Mouse (Mus musculus) retina, postnatal 1 day (tissue): Measurements from ENCODE around the gene Rbbp4.

ENCODE experiments used
- DNase-seq: peaks from one replicate; pipeline ENCODE4 v3.0.0-alpha.2; 2012

The Rbbp4 gene

DNA sequence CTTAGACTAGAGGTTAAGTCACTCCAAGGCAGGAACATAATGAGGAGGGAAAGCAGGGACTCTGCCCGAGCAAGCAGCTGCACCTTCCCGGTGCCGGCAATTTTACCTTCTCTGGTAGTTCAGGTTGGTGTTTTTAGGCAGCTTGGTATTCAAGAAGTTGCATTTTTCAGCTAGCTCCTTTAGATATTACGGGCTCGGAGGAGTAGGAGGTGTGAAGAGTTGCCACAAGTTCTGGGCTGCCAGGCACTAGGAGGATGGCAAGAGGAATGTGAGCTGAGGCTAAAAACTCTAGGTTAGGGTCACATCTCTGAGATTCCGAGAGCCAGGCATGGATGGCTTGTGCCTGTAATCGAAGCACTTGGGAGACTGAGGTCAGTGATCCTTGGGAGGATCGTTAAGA is 45.5 kb downstream of the Rbbp4 start:
- DNase-seq, result no peak

DNA sequence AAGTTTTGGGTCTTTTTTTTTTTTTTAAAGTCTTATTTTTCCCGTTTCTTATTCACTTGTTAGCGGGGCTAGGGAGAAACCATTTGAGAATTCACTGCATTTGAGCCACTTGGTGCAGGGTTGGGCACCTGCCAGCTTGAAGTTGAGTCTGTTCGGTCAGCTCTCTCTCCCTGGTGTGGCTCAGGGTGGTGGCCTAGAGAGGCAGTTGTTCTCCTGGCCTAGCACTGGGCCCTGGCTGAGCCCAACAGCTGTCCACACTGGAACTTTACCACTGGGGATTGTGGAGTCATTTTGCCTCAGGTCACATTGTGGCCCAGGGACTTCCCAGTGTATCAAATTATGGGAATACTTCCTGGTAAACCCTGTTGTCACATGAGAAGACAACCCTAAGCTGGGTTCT is 47.1 kb downstream of the Rbbp4 start:
- no peak for DNase-seq

DNA sequence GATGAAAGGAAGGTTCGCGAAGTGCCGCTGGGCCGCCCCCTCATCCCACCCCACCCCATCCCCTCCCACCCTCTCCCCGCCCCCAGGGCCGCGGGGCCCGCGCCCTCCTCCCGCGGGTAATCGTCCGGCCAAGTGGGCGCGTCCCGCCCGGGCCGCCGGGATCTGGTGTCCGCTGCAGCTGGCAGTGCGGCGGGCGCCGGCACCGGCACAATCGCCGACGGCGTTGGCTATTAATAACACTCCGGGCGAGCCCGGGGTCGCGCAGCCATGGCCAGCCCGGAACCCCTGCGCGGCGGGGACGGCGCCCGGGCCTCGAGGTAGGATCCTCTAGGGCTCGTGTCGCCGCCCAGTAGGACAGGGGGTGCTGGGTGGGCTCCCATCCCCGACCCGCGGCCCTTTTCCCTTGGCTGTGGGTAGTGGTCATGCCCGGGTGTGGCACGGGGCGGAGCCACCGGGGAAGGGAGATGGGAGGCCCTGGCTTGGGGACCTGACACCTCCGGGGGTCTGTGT is 47.6 kb downstream of the Rbbp4 start, which contains the start of gene Sync:
TSS of gene Sync (plus strand) at position 146 of the 510 bp plus-strand sequence.
- DNase-seq, result peak; percentile 68

DNA sequence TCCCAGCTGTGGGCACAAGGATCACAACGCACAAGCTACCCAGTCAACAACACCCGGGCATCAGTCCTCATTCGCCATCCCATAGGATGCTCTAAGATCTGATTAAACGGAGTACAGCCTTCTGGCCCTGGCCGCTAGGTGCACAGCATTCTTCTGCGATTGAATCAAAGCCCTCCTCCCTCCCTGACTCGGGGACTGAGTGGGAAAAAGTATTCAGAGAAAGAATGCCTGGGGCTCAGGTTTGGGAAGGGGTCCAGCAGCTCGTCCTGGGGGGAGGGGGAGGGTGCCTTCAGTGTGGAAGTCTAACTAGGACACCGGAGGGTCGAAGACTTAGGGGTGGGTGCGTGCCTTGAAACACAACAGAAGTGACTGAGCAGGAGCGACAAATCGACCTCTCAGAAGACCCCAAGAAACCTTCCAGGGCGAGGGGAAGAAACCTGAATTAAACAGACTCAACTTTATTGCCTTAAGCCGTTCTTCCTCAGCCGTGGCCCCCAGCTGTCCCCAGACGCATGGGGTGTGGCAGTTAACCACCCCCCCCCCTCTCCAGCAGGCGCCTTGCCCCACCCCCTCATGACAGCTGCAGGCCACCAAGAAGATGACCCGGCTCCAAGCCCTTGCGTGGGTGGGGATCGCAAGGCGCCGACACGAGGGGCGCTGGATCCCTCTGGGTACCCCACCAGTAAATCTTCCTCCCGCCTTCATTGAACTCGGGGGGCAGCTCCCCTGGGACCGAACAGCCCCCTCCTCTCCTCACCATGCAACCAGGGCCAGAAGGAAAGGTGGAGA is 48.3 kb downstream of the Rbbp4 start:
- DNase-seq, result peak; percentile 60

DNA sequence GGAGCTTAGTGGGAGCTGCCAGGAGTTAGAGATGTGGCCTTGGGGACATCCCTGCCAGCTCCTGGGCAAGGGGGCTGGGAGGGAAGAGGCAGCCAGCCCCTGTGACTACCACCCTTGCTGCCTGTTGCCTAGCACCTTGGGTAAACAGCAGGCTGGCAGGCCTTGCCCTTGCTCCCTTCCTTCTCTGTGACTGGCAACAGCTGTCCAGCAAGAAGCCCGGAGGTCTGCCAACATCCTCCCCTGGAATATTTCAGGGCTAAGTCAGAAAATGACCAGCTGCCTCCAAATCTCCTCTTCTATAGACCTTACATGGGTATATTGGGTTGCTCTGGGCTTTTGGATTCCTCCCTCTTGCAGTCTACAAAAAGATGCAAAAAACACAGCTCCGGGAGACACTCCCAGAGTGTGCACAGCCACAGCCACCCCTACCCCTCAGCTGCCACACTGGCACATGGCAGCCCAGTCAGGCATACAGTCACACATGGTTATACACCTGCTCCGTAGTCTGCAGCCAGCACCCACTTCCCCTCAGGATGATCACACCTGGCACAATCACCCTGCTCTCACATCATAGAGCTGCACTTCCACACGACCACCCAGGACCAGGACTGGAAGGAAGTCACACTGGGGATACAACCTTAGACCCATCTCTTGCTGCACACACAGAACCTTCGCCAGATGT is 49.0 kb downstream of the Rbbp4 start:
- no peak for DNase-seq

DNA sequence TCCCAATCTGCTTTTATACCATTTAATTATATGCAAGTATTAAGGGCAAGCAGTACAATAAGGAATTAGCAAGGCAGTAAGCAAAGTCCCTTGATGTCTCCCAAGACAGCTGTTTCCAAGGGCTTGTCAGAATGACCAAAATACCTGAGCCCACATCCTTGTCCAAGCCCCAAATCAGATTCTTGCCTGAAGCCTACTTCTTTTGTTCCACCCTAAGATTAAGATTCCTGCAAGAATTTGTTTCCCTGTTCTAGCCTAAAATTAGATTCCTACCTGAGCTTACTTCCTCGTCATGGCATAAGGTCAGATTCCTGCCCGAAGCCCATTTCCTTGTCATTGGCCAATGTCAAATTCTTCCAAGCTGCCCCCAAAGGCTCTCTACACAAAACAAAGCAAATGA is 50.5 kb downstream of the Rbbp4 start:
- DNase-seq, result no peak

DNA sequence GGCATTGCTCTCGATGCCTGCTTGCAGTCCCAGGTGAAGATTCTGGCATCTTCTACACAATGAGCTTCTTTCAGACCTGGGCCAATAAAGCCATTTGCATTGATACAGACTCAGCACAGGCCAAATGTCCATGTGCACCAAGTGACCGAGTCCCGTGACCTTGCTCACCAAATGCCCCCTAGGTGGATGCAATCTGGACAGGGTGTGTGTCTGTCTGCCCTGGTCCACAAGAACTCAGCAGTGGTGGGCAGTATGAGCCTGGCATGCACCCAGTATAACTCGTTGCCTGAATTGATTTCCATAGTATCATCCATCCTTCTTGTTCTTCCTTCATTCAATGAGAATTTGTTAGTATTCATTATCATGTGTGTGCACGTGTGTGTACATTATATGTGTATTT is 51.9 kb downstream of the Rbbp4 start:
- DNase-seq, result no peak

DNA sequence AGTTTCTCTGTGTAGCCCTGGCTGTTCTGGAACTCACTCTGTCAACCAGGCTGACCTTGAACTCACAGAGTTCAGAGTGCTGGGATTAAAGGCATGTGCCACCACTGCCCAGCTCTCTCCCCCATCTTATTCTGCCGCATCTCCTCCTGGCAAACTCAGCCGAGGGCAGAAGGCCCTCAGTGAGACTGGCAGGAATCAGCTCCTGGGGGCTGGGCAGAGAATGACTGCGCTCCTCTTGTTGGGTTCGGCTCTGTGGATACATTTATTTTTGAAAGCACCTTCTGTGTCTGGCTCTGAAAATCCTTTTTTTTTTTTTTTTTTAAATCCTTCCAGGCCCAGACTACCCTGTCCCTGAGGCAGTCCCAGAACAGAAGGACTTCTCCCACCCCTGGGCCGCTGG is 52.4 kb downstream of the Rbbp4 start:
- no peak for DNase-seq

DNA sequence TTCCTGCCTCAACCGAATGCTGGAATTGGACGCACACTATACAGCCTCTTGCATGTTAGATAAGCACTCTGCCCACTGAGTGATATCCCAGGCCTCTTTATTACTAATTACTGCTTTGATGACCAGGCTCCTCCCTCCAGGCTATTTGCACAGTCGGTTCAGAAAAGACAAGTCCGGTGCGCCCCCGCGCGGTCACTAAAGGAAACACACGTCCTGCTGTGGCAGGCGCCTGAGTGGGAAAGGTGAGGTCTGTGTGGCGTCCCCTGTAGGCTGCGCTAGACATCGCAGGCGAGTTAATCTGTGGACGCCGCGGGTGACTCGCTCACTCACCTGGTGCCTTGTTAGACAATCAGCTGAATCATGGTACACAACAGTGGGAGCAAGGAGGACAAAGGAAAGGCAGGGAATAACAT is 58.7 kb downstream of the Rbbp4 start:
- DNase-seq, result peak; percentile 94

DNA sequence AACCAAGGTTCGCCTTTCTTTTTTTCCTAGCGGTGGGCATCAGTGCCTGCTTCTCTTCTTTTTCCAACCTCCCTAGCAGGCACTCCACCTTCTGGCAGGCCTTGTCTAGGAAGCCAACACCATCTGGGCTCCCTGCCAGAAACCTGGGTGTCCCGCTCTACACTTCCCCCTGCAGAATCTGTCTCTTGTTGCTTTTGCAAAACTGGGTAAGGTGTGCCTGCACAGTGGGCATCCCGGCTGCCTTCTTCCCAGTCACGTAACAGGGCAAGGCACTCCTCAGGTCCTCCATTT is 62.5 kb downstream of the Rbbp4 start:
- DNase-seq, result peak; percentile 47

DNA sequence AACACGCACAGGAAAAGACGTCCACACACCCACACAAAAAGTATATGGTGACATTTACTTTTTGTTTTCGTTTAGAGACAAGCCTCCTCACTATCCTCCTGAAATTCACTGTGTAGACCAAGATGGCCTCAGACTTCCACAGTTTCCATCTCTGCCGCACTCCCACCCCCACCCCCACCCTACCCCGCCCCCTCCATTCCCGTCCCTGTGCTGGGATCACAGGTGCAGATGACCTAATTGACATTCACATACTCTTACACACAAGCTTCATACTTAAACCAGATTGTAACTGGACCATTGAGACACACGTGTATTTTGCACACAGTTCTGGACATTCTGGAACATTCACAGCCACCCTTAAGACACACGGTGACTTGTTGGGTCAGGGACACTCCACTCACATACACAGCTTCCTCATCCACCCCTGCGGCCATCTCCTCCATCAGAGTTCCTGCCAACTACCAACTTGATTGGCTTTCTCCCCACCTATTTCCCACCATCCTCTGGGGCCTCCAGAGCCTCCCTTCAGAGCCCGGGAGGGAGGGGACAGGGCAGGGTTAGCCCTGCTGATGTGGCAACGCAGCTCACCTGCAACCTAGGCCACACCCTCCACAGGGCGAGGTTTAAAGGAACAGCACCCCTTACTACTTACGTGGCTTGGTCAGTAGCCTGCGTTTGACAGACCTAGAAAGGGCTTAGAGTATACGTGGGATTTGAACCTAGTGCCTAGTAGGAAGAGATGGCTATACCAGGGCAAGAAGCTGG is 63.0 kb downstream of the Rbbp4 start:
- DNase-seq, result no peak

DNA sequence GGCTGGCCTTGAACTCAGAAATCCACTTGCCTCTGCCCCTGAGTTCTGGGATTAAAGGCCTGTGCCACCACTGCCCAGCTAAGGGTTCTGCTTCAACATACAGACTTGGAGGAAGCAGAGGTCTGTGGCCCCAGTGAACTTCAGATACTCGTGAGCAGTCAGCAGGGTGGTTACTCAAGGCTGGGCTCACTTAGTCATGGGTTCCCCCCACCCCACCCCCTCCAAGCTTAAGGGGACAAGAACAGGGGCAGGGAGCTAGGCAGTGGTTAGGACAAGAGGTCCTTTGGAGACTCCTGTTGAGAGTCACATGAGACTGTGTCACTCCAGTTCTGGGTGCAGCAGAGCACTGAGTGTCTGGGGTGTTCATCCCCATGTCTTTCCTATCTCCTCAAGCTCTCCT is 66.5 kb downstream of the Rbbp4 start:
- no peak for DNase-seq

DNA sequence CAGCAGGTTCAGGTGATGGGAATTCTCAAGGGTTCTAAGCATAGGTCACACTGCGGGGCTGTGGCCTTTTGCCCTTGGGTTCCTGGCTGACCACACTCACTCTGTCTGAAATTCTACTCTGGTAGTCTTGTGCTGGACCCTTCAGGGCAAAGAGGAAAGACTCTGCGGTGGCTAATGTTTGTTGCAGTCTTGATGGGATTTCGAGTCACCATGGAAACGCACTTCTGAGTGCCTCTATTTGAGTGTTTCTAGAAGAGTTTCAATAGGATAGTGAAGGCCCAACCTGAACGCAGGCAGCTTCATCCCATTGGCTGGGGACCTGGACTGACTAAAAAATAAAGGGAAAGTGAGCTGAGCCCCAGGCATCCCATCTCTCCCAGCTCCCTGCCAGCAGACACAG is 68.3 kb downstream of the Rbbp4 start:
- DNase-seq, result no peak

DNA sequence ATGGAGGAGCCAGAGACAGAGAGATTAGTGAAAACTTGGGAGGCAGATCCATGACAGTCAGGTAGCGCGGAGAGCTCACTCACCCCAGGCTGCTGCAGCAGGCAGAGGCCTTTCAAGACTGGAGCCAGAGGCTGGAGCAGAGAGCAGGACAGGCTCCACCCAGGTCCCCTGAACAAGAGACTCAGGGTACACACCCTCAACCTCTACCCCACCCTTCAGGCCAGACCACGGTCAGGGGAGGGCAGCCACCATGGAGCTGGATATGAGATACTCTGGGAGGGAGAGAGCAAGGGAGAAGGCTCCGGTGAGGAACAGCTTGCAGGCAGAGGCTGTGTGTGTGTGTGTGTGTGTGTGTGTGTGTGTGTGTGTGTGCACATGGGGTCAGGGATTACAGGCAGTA is 69.0 kb downstream of the Rbbp4 start:
- no peak for DNase-seq

DNA sequence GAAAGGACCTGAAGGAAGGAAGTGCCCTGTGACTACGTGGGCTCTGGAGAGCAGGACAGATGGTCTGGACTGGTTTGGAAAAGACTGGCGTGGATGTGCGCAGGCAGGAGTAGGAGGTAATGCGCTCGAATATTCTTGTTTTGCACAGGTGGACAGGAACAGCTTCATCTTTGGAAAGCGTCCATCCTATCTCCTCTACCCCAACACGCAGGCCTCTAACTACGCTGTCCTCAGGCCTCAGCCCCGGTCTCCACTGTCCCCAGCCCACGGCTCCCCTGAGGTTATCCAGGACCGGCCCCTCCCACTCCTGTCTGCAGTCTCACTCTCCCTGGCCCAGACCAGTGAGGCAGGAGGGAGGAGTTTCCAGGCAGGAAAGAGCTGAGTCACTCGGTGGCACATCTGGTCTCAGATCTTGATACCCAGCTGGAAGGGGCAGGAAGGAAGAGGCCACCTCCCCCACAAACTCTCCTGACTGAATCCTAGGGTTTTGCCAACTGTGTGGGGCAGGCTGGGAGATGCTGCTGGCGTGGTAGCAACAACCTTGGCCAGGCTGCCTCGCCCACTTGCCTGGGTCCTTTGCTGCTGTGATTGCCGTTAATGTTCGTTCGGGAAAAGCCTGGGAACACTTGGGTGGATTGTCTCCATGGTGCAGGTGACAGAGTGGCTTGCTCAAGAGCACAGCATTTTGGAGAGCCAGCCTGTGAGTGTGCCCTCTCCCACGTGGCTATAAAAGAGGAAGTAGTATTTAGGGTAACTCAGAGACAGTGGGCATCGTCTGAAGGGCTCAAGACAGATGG is 71.7 kb downstream of the Rbbp4 start:
- DNase-seq, result peak; percentile 28

DNA sequence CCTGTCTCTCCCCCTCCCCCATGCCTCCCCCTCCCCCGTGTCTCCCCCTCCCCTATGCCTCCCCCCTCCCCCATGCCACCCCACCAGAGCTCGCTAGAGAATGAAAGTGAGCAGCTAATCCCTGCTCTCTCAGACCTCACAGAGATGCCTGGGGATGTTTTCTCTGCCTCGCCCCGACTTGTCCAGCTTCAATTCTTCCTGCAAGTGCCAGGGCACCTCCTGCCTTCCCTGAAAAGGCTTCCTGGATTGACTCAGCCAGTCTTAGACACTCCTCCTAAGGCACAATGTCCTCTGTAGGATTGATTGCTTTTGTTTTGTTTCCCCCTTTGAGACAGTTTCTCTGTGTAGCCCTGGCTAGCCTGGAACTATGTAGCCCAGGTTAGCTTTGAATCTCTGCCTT is 74.0 kb downstream of the Rbbp4 start, which contains the start of gene C77080:
TSS of gene C77080 (minus strand) at position 209 of the 400 bp plus-strand sequence.
- DNase-seq, result peak; percentile 30

DNA sequence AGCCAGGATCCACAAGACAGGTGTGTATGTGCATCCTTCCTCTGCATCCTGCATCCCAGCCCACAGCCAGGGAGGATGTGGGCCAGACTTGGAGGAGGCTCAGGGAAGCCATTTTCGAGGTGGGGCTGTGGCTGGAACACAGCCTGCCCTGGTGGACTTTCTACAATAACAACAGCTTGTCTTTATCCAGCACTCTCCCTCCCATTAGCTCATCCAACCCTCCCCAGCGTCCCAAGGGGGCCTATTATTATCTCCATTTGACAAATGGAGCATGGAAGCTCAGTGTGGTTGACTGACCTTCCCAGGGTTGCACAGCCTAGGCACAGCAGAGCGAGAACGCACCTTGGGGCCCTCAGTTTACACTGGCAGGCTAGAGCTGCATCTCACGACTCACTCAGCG is 74.5 kb downstream of the Rbbp4 start:
- DNase-seq, result peak; percentile 53

DNA sequence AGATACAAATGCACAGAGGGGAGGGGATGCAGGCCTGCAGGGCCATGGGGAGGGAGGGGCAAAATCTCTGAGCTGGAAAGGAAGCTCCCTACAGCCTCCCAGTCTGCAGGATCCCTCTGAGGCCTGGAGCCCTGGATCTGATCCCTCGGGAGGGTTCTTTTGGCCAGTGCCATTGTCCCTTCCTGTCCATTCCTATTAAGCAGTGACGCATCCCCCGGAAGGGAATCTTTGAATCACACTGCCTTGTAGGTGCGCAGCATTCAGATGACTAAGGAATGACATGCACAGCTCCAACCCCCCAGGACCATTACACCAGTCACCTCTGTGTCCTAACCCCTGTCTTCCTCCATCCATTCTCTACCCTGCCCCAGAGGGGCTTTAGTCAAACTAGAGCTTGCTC is 76.1 kb downstream of the Rbbp4 start:
- peak; percentile 51 for DNase-seq
